Mouse (Mus musculus) cerebellum, postnatal 25 days (tissue): ENCODE measurements at regions not wholly inside any gene's neighbourhood (a gene's known extent, or its start where the extent isn't known, plus 50 kb on each side); places are given as distances from the start of the nearest gene placed in this dataset.

ENCODE experiments used
- DNase-seq, 2 experiments: peaks; one replicate each; pipeline ENCODE4 v3.0.0; 2021; ENCODE audit warnings: mixed read lengths in 2 of 2

GRCm38 (mm10) chr5:132633198-132633884, 90.2 kb upstream of the Auts2 start:
- DNase-seq = no peak

GRCm38 (mm10) chr5:132621751-132622150, 78.6 kb upstream of the Auts2 start:
- DNase-seq = no peak

- no peak for DNase-seq
Observed at GRCm38 (mm10) chr5:132617241-132617640, 74.1 kb upstream of the Auts2 start.

- DNase-seq = no peak
Observed at GRCm38 (mm10) chr5:132609251-132609650, 66.1 kb upstream of the Auts2 start.

GRCm38 (mm10) chr5:132606216-132606615, 63.1 kb upstream of the Auts2 start:
- DNase-seq = no peak

GRCm38 (mm10) chr5:132594796-132595195, 51.7 kb upstream of the Auts2 start:
- DNase-seq = peak; percentile 29 to 35
